Mouse (Mus musculus) heart, embryonic 11.5 days (tissue): Measurements from ENCODE around the gene Upf1. TPM values are rescaled to one million over a fixed set of nuclear protein-coding genes. Genes with fewer than 3 reads are reported as not detected.

Source experiments
- ATAC-seq: fragments of 200-750 bp; cut with Nextera tagmentation; replicated peaks from 2 replicates; pipeline ENCODE4 v1.8.0; 2017; ENCODE audit warnings: moderate library complexity; ENCODE audit not compliant: insufficient number of reproducible peaks, low FRiP score, low TSS enrichment
- H3K27ac ChIP-seq: fragments of 300-500 bp; sonication (generic); 2 replicates; pipeline ENCODE4 v1.5.1; 2014; ENCODE audit warnings: mild to moderate bottlenecking, low read depth, low read length
- H3K27me3 ChIP-seq: fragments of 300-500 bp; sonication (generic); 2 replicates; pipeline ENCODE4 v1.6.1; 2014; ENCODE audit warnings: mild to moderate bottlenecking, low read length, mixed read lengths; ENCODE audit not compliant: control insufficient read depth, insufficient read depth
- H3K36me3 ChIP-seq: fragments of 300-500 bp; sonication (generic); 2 replicates; pipeline ENCODE4 v1.6.1; 2014; ENCODE audit warnings: mild to moderate bottlenecking, low read length, moderate library complexity, mixed read lengths; ENCODE audit not compliant: control insufficient read depth, insufficient read depth
- H3K4me1 ChIP-seq: fragments of 300-500 bp; sonication (generic); 2 replicates; pipeline ENCODE4 v1.6.1; 2014; ENCODE audit warnings: low read length; ENCODE audit not compliant: control insufficient read depth, insufficient read depth
- H3K4me2 ChIP-seq: fragments of 300-500 bp; sonication (generic); 2 replicates; pipeline ENCODE4 v1.6.1; 2014; ENCODE audit warnings: mild to moderate bottlenecking, moderate library complexity
- H3K4me3 ChIP-seq: fragments of 300-500 bp; sonication (generic); 2 replicates; pipeline ENCODE4 v1.5.1; 2014; ENCODE audit warnings: low read depth, low read length
- H3K9ac ChIP-seq: fragments of 300-500 bp; sonication (generic); 2 replicates; pipeline ENCODE4 v1.6.1; 2014; ENCODE audit warnings: mild to moderate bottlenecking, low read depth, low read length, moderate library complexity
- H3K9me3 ChIP-seq: fragments of 300-500 bp; sonication (generic); replicated peaks from 2 replicates; pipeline ENCODE4 v1.6.1; 2016; ENCODE audit warnings: low read length; ENCODE audit not compliant: control insufficient read depth
- WGBS: fragments of 180-500 bp; shearing (Covaris S2); extraction: QIAGEN DNeasy Blood & Tissue Kit; methylation state at CpG from one replicate; pipeline ENCODE4 v1.1.7; 2014; ENCODE audit not compliant: insufficient replicate concordance; 5-methylcytosine and 5-hydroxymethylcytosine counted together
- polyA plus RNA-seq: library from polyadenylated mRNA; unstranded; fragments of >200 nt; fragmentation: Nextera tagmentation; extraction: Ambion mirVana; gene quantifications from 2 replicates; pipeline ENCODE4 v1.2.1, GENCODE M21; 2014

Gene Upf1
- polyA plus RNA-seq, 1 experiment from 2014 or later, result 17.2 TPM

DNA sequence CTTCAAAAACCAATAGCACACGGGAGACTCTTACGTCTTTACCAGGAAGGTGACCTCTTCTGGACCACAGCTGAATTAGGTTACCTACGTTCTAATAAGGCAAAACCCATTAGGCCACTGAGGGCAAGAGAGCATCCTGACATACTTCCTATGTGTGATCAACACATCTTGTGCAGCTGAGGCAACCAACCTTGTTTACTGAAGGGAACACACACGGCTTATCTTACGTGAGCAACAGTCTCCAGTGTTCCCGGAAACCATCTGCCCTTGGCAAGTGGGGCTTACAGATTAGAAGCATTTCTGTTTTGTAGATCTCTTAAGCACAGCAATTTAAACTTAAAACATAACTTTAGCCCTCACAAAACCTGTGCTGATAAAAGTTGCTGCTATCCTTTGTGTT lies 25.6 kb downstream of the Upf1 start:
- H3K4me1 ChIP-seq, result peaks cover 22% of the 10 kb centered on the region
- H3K9me3 ChIP-seq, result 0 out of 2 replicates have a peak, but pooled peaks cover 2% of the 10 kb centered on the region
- peak overlapping the region; percentile 90 for H3K27ac ChIP-seq
- H3K36me3 ChIP-seq, result peaks cover 6% of the 10 kb centered on the region
- no peak for ATAC-seq
- no peak overlapping the region for H3K4me3 ChIP-seq
- no peak overlapping the region for H3K4me2 ChIP-seq
- H3K27me3 ChIP-seq, result peaks cover 7% of the 10 kb centered on the region
- no peak overlapping the region for H3K9ac ChIP-seq
- WGBS, result 82% methylated on average over 6 of the region's 6 CpGs

DNA sequence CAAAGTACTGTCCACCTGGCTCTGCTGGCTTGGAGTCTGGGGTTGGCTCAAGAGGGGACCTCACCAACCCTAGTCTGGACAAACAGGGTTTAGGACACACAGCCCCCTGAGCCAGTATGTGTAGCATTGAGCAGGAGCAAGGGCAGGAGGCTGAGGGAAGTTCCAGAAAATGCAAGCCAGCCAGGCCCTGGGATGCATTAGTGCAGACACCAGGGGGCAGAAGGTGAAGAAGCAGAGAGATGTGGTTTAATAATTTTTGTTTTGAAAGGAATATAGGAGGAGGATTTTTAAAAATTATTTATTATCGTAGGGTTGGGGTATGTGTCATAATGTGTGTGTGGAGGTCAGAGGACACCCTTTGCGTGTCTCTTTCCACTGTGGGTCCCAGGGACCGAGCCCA lies 29.4 kb downstream of the Upf1 start:
- Histone ChIP-seq H3K4me1 (no peaks in the 10 kb centered on the region), H3K36me3 (peaks cover 4% of the 10 kb centered on the region; the same call in 1 of the 2 replicates), H3K4me2 (no peak overlapping the region), H3K9ac (no peak overlapping the region), H3K27ac (no peak overlapping the region), H3K9me3 (0 out of 2 replicates have a peak, but pooled peaks cover 2% of the 10 kb centered on the region), H3K4me3 (no peak overlapping the region), H3K27me3 (0 out of 2 replicates have a peak, but pooled peaks cover 5% of the 10 kb centered on the region)
- ATAC-seq, result no peak
- 90% methylated on average over 3 of the region's 3 CpGs for WGBS

DNA sequence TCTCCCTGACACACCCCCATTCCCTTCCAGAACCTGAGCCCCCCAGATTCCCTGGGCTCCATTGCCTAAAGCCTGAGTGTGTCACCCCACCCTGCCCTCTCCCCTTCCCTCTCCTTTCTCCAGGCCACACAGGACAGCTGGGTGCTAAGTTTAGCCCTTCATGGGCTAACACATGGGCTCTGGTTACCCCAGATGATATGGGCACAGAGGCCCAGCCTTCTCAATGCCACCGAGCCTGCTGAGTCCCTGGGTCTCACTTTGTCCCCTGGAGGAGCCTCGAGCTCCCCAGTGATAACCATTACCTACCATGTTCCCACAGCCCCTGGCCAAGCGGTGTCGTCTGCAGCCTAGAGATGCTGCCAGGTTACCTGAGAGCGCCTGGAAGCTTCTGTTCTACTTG lies 35.2 kb downstream of the Upf1 start:
- peaks cover 12% of the 10 kb centered on the region for H3K27me3 ChIP-seq
- no peak overlapping the region for H3K27ac ChIP-seq
- no peak overlapping the region for H3K4me2 ChIP-seq
- WGBS, result 77% methylated on average over 5 of the region's 5 CpGs
- 0 out of 2 replicates have a peak, but pooled peaks cover 6% of the 10 kb centered on the region for H3K36me3 ChIP-seq
- no peak overlapping the region for H3K4me3 ChIP-seq
- no peaks in the 10 kb centered on the region for H3K9me3 ChIP-seq
- no peak for ATAC-seq
- H3K9ac ChIP-seq, result no peak overlapping the region
- H3K4me1 ChIP-seq, result peaks cover 19% of the 10 kb centered on the region

DNA sequence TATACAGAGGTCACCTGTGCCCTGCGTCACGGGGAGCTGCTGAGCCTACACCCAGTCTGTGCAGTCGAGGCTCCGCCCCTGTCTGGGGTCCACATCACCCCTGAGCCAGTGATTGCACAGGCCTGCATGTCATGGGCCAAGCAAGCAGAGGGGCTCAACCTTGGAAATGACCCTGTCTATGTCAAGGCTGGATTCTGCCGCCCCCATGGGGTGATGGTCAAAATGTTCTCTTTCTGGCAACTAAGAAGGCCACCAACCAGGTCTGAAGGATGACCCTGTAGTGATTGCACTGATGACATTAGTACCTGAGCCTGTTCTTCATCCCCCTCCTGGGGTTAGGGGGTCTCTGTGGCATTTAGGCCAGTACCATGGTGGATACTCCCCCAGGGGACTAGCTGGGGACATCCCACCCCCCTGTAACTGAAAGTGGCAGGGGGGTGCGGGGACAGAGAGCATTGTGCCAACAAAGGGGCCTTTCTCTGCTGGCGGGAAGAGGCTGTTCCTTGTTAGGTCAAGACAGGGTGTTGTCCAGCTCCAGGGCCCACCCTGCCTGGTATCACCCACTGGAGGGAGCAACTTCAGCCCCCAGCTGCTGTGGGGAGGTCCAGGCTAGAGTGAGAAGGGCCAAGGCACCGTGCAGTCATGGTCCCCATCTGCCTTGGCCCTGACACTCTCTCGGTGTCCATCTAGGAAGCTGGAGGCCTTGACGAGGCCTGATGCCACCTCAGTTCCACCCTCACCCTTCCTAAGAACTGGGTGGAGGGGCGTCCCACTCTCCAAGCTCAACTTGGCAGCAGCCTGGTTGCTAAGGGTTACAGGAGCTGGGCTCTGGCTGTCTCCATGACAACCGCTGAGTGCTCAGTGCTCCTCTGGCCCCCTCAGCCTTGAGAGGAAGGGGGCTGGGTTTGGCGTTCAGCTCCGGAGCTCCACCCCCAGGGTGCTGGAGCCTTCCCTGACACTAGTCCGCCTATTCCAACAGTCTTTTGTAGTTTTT lies 36.3 kb downstream of the Upf1 start:
- H3K27me3 ChIP-seq, result peaks cover 12% of the 10 kb centered on the region
- H3K4me1 ChIP-seq, result peaks cover 19% of the 10 kb centered on the region
- peak overlapping the region; percentile 43 for H3K4me3 ChIP-seq
- H3K36me3 ChIP-seq, result peaks cover 10% of the 10 kb centered on the region; the same call in 1 of the 2 replicates
- H3K9me3 ChIP-seq, result no peaks in the 10 kb centered on the region
- 15% methylated on average over 15 of the region's 15 CpGs for WGBS
- H3K9ac ChIP-seq, result no peak overlapping the region
- H3K27ac ChIP-seq, result 0 out of 2 replicates have a peak overlapping the region, but pooled peaks have one; percentile 6
- peak; percentile 25; the same call in 1 of the 2 replicates for ATAC-seq
- peak overlapping the region; percentile 90 for H3K4me2 ChIP-seq

DNA sequence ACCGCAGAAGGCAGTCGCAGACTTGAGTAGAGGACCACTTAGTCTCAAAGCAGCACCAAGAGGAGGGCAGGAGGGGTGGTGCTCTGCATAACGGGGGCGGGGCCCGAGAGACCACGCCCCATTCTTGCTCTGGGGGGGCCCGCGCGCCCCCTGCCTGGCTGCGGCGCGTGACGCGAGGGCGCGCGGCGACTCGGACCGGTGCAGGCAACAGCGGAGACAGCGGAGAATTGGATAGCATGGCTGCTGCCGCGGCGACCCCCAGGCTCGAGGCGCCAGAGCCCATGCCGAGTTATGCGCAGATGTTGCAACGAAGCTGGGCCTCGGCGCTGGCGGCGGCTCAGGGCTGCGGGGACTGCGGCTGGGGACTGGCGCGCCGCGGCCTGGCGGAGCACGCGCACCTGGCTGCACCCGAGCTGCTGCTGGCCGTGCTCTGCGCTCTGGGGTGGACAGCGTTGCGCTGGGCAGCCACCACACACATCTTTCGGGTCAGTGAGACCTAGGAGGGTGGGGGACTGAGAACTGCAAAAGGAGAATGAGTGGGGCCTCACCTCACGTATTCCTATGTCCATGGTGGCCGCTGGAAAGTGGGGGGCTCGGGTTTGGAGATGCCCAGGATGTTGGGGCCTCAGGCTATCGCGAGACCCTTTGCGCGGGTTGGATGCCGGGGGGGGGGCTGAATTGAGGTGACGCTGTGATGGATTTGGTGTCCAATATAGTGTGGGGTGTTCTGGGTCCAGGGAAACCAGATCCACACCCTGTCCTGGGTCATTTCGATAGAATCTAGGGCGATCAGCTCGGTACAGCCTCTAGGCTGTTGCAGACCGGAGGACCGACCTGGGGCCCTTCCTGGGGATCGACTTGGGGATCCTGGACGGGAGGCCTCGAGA lies 37.2 kb downstream of the Upf1 start, which contains the start of gene Cers1:
Cers1 (plus strand) TSS at position 152 of the 887 bp plus-strand sequence.
- no peaks in the 10 kb centered on the region for H3K9me3 ChIP-seq
- H3K27ac ChIP-seq, result no peak within 1 kb of the TSS
- H3K9ac ChIP-seq, result peak within 1 kb of the TSS; percentile 50; the same call in 1 of the 2 replicates
- peak within 1 kb of the TSS; percentile 90 for H3K4me2 ChIP-seq
- peaks cover 10% of the 10 kb centered on the region for H3K27me3 ChIP-seq
- H3K4me1 ChIP-seq, result peaks cover 19% of the 10 kb centered on the region
- peaks cover 19% of the 10 kb centered on the region for H3K36me3 ChIP-seq
- ATAC-seq, result peak; percentile 56
- peak within 1 kb of the TSS; percentile 43 for H3K4me3 ChIP-seq
- WGBS, result 4% methylated on average over 57 of the region's 66 CpGs

DNA sequence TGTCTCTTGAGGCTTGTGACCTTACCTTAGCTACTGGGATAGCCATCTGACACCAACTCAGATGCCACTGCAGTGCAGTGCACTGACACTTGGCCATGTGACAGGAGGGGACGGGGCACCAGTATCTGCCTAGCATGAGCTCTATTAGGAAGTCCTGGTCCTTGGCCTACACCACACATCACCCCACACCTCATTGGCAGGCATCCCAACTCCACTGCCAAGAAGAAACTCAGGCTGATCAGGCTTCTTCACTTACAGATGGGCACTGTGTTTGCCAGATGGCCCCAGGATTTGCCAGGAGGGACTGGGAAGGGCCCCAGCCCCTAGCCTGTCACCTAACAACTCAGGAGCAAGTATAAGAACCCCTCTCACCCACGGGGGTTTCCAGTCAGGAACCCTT lies 39.7 kb downstream of the Upf1 start:
- peaks cover 27% of the 10 kb centered on the region for H3K36me3 ChIP-seq
- H3K9ac ChIP-seq, result no peak overlapping the region
- peaks cover 19% of the 10 kb centered on the region for H3K4me1 ChIP-seq
- H3K9me3 ChIP-seq, result no peaks in the 10 kb centered on the region
- H3K27ac ChIP-seq, result no peak overlapping the region
- peaks cover 7% of the 10 kb centered on the region for H3K27me3 ChIP-seq
- no peak for ATAC-seq
- no peak overlapping the region for H3K4me3 ChIP-seq
- 75% methylated on average over 2 of the region's 2 CpGs for WGBS
- no peak overlapping the region for H3K4me2 ChIP-seq

DNA sequence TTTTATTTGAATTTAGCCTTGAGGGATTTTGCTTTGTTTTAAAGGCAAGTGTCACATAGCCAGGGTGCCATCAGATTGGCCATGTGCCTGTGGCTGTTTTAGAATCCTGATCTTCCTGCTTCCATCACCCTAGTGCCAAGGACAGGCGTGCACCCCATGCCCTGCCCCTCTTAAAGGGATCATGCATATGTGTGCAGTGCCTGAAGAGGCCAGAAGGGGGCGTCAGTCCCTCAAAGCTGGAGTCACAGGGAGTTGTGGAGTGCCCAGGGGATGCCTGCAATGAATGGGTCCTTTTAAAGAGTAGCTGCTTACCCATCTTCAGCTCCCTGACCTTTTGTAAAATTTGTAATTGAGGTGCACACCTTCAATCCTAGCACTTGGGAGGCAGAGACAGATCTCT lies 43.8 kb downstream of the Upf1 start:
- H3K36me3 ChIP-seq, result peaks cover 54% of the 10 kb centered on the region
- 42% methylated on average over 2 of the region's 2 CpGs for WGBS
- H3K27ac ChIP-seq, result no peak overlapping the region
- ATAC-seq, result no peak
- no peak overlapping the region for H3K4me2 ChIP-seq
- H3K9me3 ChIP-seq, result no peaks in the 10 kb centered on the region
- no peak overlapping the region for H3K4me3 ChIP-seq
- no peak overlapping the region for H3K9ac ChIP-seq
- H3K4me1 ChIP-seq, result no peaks in the 10 kb centered on the region
- no peaks in the 10 kb centered on the region for H3K27me3 ChIP-seq

DNA sequence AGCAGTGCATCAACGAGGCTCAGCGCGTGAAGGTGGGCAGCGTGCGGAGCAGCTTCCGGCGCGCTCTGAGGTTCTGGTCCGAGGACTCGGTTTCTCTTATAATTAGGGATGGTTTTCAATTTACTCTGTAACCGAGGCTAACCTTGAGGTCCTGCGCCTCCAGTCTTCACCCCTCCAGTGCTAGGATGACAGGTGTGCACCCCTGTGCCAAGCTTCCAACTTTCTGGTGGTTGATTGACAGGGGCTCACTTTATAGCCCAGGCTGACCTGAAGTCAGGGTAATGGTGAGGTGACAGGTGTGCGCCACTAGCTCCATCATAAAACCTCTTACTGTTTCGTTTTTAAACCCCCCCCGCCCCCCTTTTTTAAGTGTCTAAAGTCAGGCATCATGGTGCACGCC lies 50.2 kb downstream of the Upf1 start:
- 4% methylated on average over 16 of the region's 16 CpGs for WGBS
- Histone ChIP-seq H3K27me3 (no peaks in the 10 kb centered on the region), H3K4me2 (peak overlapping the region; percentile 95), H3K4me1 (peaks cover 14% of the 10 kb centered on the region), H3K9me3 (no peaks in the 10 kb centered on the region), H3K27ac (no peak overlapping the region), H3K9ac (peak overlapping the region; percentile 68), H3K36me3 (peaks cover 27% of the 10 kb centered on the region), H3K4me3 (peak overlapping the region; percentile 89)
- no peak for ATAC-seq
